Mouse (Mus musculus): Measurements from ENCODE around the gene Ugt1a5.
"Not testable (repeated sequence)": the region's sequence is repeated elsewhere in the genome, so short reads cannot be mapped to it uniquely, and the experiment has no call there.

The Ugt1a5 gene

GRCm38 (mm10) chr1:88165711-88166110, at the start of gene Ugt1a5:
Ugt1a5 (plus strand) TSS chr1:88166012.
- DNase-seq = no peak

GRCm38 (mm10) chr1:88120550-88120949, 45.3 kb upstream of the Ugt1a5 start:
- DNase-seq = not testable (repeated sequence)

- not testable (repeated sequence) for DNase-seq
These were observed 44.3 kb upstream of the Ugt1a5 start for GRCm38 (mm10) chr1:88121521-88121920.

- DNase-seq = not testable (repeated sequence)
These were observed 39.9 kb upstream of the Ugt1a5 start for GRCm38 (mm10) chr1:88125827-88126360.

GRCm38 (mm10) chr1:88129091-88129490, 36.7 kb upstream of the Ugt1a5 start:
- DNase-seq = not testable (repeated sequence)

- DNase-seq = not testable (repeated sequence)
These were observed 35.6 kb upstream of the Ugt1a5 start for GRCm38 (mm10) chr1:88130223-88130622.

GRCm38 (mm10) chr1:88133908-88134456, 31.8 kb upstream of the Ugt1a5 start:
- DNase-seq = no peak

- not testable (repeated sequence) for DNase-seq
These were observed 31.3 kb upstream of the Ugt1a5 start, which contains the start of gene Ugt1a6a for GRCm38 (mm10) chr1:88134457-88135011. Ugt1a6a (plus strand) TSS chr1:88134809.

- DNase-seq = not testable (repeated sequence)
These were observed 30.4 kb upstream of the Ugt1a5 start for GRCm38 (mm10) chr1:88135229-88135904.

- DNase-seq = no peak
These were observed 29.2 kb upstream of the Ugt1a5 start for GRCm38 (mm10) chr1:88136646-88137045.

- no peak for DNase-seq
These were observed 28.5 kb upstream of the Ugt1a5 start for GRCm38 (mm10) chr1:88137264-88137663.

- DNase-seq = no peak
These were observed 27.7 kb upstream of the Ugt1a5 start for GRCm38 (mm10) chr1:88138145-88138544.

GRCm38 (mm10) chr1:88140492-88140891, 25.3 kb upstream of the Ugt1a5 start:
- not testable (repeated sequence) for DNase-seq

- DNase-seq = peak; percentile 25
These were observed 21.7 kb upstream of the Ugt1a5 start for GRCm38 (mm10) chr1:88143966-88144675.

- not testable (repeated sequence) for DNase-seq
These were observed 20.5 kb upstream of the Ugt1a5 start for GRCm38 (mm10) chr1:88145278-88145677.

GRCm38 (mm10) chr1:88150133-88150532, 15.7 kb upstream of the Ugt1a5 start:
- not testable (repeated sequence) for DNase-seq

- DNase-seq = no peak
These were observed 7.4 kb upstream of the Ugt1a5 start for GRCm38 (mm10) chr1:88158430-88158829.

- DNase-seq = not testable (repeated sequence)
These were observed 6.4 kb downstream of the Ugt1a5 start for GRCm38 (mm10) chr1:88172190-88172589.

GRCm38 (mm10) chr1:88179657-88180056, 13.8 kb downstream of the Ugt1a5 start:
- DNase-seq = no peak

GRCm38 (mm10) chr1:88186325-88186935, 20.6 kb downstream of the Ugt1a5 start:
- DNase-seq = no peak

GRCm38 (mm10) chr1:88192136-88192535, 26.3 kb downstream of the Ugt1a5 start:
- no peak for DNase-seq

- no peak for DNase-seq
These were observed 29.9 kb downstream of the Ugt1a5 start for GRCm38 (mm10) chr1:88195687-88196086.

- no peak for DNase-seq
These were observed 31.6 kb downstream of the Ugt1a5 start for GRCm38 (mm10) chr1:88197443-88197842.

Data from cerebellum, adult 11 months (tissue).